25 mouse cellular contexts compared by ENCODE assay signal in the genomic region with DNA sequence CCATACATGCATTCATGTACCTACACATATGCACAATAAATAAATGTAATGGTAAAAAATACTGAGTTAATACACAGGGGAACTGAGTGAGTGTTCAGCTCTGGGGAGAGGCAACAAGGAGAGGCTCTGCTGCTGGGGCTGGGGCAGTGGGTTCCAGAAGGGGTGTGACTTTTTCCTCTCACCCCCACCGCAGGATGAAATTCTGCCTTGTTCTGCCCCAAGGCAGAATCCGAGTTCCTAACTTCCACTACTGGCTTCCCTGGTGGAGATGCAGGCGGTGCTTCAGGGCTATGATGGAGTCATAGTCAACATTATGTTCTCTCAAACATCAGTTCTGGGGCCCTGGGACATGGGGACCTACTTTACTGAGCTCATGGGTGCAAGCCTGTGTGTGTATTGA.
"Had no signal": no experiment of that assay in that cellular context is flagged by ENCODE, and none has a peak within 500 bp of the region (broad histone marks: within the 10 kb centered on the region; RNA-seq: fewer than 3 reads in every experiment).

No protein-coding gene starts in this region.

- H3K4me2 ChIP-seq: heart, embryonic 11.5 days; heart, embryonic 13.5 days; heart, embryonic 15.5 days; hindbrain, embryonic 12.5 days; hindbrain, embryonic 14.5 days; intestine, embryonic 15.5 days; limb, embryonic 13.5 days; limb, embryonic 15.5 days; liver, embryonic 12.5 days had no signal

- DNase-seq: gastrocnemius, postnatal 14 days; heart, adult 11 months; heart, adult 2 months; heart, postnatal 4 days; kidney, adult 18-20 months; kidney, adult 8-10 months; kidney, postnatal 10 days; kidney, postnatal 4 days; left cerebral cortex, postnatal 4 days had no signal

- H3K27me3 ChIP-seq: heart, embryonic 13.5 days; heart, embryonic 15.5 days; hindbrain, embryonic 12.5 days; intestine, embryonic 15.5 days; limb, embryonic 13.5 days; limb, embryonic 15.5 days; liver, embryonic 12.5 days had no signal

- H3K36me3 ChIP-seq: heart, embryonic 13.5 days; heart, embryonic 15.5 days; hindbrain, embryonic 10.5 days; hindbrain, embryonic 12.5 days; intestine, embryonic 15.5 days; limb, embryonic 13.5 days; limb, embryonic 15.5 days; liver, embryonic 12.5 days had no signal

- ATAC-seq: hindbrain, embryonic 16.5 days; inflammation-experienced regulatory T-cells, adult 6 months; intestine, embryonic 15.5 days; intestine, postnatal 0 days; liver, embryonic 12.5 days had no signal

- H3K27ac ChIP-seq: heart, adult 2 months; heart, embryonic 13.5 days; heart, embryonic 15.5 days; hindbrain, embryonic 10.5 days; hindbrain, embryonic 12.5 days; hindbrain, embryonic 14.5 days; intestine, embryonic 15.5 days; layer of hippocampus, adult 2 months; left cerebral cortex, adult 2 months; limb, embryonic 13.5 days; limb, embryonic 15.5 days; liver, embryonic 12.5 days; liver, embryonic 14.5 days had no signal

- H3K9me3 ChIP-seq: heart, embryonic 13.5 days; heart, embryonic 15.5 days; hindbrain, embryonic 10.5 days; hindbrain, embryonic 12.5 days; intestine, embryonic 15.5 days; limb, embryonic 13.5 days; limb, embryonic 15.5 days; liver, embryonic 12.5 days had no signal

- H3K4me1 ChIP-seq: hindbrain, embryonic 10.5 days; hindbrain, embryonic 12.5 days; intestine, embryonic 15.5 days; limb, embryonic 13.5 days; limb, embryonic 15.5 days had no signal

- H3K9ac ChIP-seq: heart, embryonic 15.5 days; hindbrain, embryonic 12.5 days; hindbrain, embryonic 14.5 days; intestine, embryonic 15.5 days; limb, embryonic 15.5 days; liver, embryonic 12.5 days; liver, embryonic 14.5 days had no signal

- H3K4me3 ChIP-seq: heart, adult 2 months; heart, embryonic 13.5 days; heart, embryonic 15.5 days; hindbrain, embryonic 10.5 days; hindbrain, embryonic 12.5 days; intestine, embryonic 15.5 days; layer of hippocampus, adult 2 months; left cerebral cortex, adult 2 months; limb, embryonic 13.5 days; limb, embryonic 15.5 days; liver, embryonic 12.5 days had no signal
